Mouse (Mus musculus): ENCODE measurements around the gene AU040320.

- TF ChIP-seq CTCF (IDR thresholded peaks at IDR 0.05), result no peak
- no peak for TF ChIP-seq EP300 (IDR thresholded peaks at IDR 0.05; ENCODE audit: insufficient read depth, low read depth, low read length)
Measured at GRCm38 (mm10) chr4:126810566-126810965, 57.2 kb downstream of the AU040320 start.
